Mouse (Mus musculus): ENCODE measurements around the gene Gm20388. TPM values are rescaled to one million over a fixed set of nuclear protein-coding genes. Genes with fewer than 3 reads are reported as not detected.
"Not testable (repeated sequence)": the region's sequence is repeated elsewhere in the genome, so short reads cannot be mapped to it uniquely, and the experiment has no call there.

Gene Gm20388
- polyA plus RNA-seq, 1 experiment from 2014 or later, result not detected

- peak overlapping the region; percentile 100 for H3K4me3 ChIP-seq
- peak overlapping the region; percentile 91 for H3K9ac ChIP-seq
- ATAC-seq (ENCODE audit: insufficient number of reproducible peaks, insufficient read depth, low FRiP score, low TSS enrichment, low read depth), result no peak
- no peaks in the 10 kb centered on the region for H3K27me3 ChIP-seq
- peaks cover 14% of the 10 kb centered on the region for H3K4me1 ChIP-seq
- H3K36me3 ChIP-seq, result peaks cover 30% of the 10 kb centered on the region
- 4% methylated on average over 10 of the region's 10 CpGs for WGBS
- H3K27ac ChIP-seq, result peak overlapping the region; percentile 91
- H3K4me2 ChIP-seq, result peak overlapping the region; percentile 97
- no peaks in the 10 kb centered on the region for H3K9me3 ChIP-seq
Measured at GRCm38 (mm10) chr8:123949686-123949986, 4039.0 kb downstream of the Gm20388 start.

DNA sequence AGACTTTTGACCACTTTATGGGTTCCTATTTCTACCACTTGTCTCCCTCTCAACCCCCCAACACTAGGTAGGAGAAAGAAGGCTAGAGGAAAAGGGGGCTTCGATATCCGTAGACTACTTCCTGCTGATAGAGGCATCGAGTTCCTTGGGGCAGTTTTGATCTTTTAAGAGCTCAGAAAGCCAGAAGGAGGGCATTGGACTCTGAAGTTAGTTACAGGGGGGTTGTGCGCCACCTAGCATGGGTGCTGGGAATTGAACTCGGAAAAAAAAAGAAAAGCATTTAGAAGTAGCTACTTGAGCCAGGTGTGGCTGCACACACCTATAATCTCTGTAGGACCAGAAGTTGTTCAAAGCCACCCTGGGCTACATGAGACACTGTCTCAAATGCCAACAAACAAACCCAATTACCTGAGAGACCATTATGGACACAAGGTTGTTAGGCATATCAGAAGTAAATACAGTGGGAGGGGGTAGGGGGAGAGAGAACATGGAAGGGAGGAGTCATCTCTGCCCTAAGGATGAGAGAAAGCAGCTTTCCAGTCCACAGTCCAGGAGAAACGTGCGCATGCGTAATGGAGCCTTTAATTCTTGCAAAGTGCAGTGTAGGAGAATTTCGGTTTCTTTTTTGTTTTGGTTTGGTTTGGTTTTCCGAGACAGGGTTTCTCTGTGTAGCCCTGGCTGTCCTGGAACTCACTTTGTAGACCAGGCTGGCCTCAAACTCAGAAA is 4039.6 kb downstream of the Gm20388 start:
- H3K27me3 ChIP-seq, result no peaks in the 10 kb centered on the region
- no peaks in the 10 kb centered on the region for H3K9me3 ChIP-seq
- H3K4me2 ChIP-seq, result peak overlapping the region; percentile 97
- peaks cover 14% of the 10 kb centered on the region for H3K4me1 ChIP-seq
- WGBS, result 33% methylated on average over 10 of the region's 10 CpGs
- H3K27ac ChIP-seq, result peak overlapping the region; percentile 91
- H3K9ac ChIP-seq, result peak overlapping the region; percentile 91
- ATAC-seq (ENCODE audit: insufficient number of reproducible peaks, insufficient read depth, low FRiP score, low TSS enrichment, low read depth), result no peak
- H3K36me3 ChIP-seq, result peaks cover 28% of the 10 kb centered on the region
- H3K4me3 ChIP-seq, result peak overlapping the region; percentile 100

- peaks cover 7% of the 10 kb centered on the region for H3K4me1 ChIP-seq
- no peaks in the 10 kb centered on the region for H3K9me3 ChIP-seq
- peaks cover 36% of the 10 kb centered on the region for H3K36me3 ChIP-seq
- no peaks in the 10 kb centered on the region for H3K27me3 ChIP-seq
- H3K4me2 ChIP-seq, result no peak overlapping the region
- 87% methylated on average over 8 of the region's 8 CpGs for WGBS
- H3K9ac ChIP-seq, result no peak overlapping the region
- no peak overlapping the region for H3K4me3 ChIP-seq
- no peak for ATAC-seq (ENCODE audit: insufficient number of reproducible peaks, insufficient read depth, low FRiP score, low TSS enrichment, low read depth)
- no peak overlapping the region for H3K27ac ChIP-seq
Measured at GRCm38 (mm10) chr8:123953686-123954085, 4043.0 kb downstream of the Gm20388 start.

- H3K4me2 ChIP-seq, result no peak overlapping the region
- no peaks in the 10 kb centered on the region for H3K9me3 ChIP-seq
- H3K27ac ChIP-seq, result no peak overlapping the region
- WGBS, result 92% methylated on average over 8 of the region's 8 CpGs
- peaks cover 7% of the 10 kb centered on the region for H3K4me1 ChIP-seq
- no peak overlapping the region for H3K9ac ChIP-seq
- no peaks in the 10 kb centered on the region for H3K27me3 ChIP-seq
- no peak for ATAC-seq (ENCODE audit: insufficient number of reproducible peaks, insufficient read depth, low FRiP score, low TSS enrichment, low read depth)
- H3K4me3 ChIP-seq, result no peak overlapping the region
- peaks cover 40% of the 10 kb centered on the region for H3K36me3 ChIP-seq
Measured at GRCm38 (mm10) chr8:123954246-123954645, 4043.6 kb downstream of the Gm20388 start.

GRCm38 (mm10) chr8:123958130-123958529 is 4047.5 kb downstream of the Gm20388 start:
- no peak overlapping the region for H3K9ac ChIP-seq
- H3K27me3 ChIP-seq, result no peaks in the 10 kb centered on the region
- H3K4me1 ChIP-seq, result no peaks in the 10 kb centered on the region
- no peaks in the 10 kb centered on the region for H3K9me3 ChIP-seq
- no peak overlapping the region for H3K27ac ChIP-seq
- ATAC-seq (ENCODE audit: insufficient number of reproducible peaks, insufficient read depth, low FRiP score, low TSS enrichment, low read depth), result no peak
- no peak overlapping the region for H3K4me2 ChIP-seq
- H3K4me3 ChIP-seq, result no peak overlapping the region
- H3K36me3 ChIP-seq, result peaks cover 65% of the 10 kb centered on the region
- WGBS, result 75% methylated on average over 17 of the region's 17 CpGs

GRCm38 (mm10) chr8:123959473-123959872 is 4048.8 kb downstream of the Gm20388 start:
- H3K36me3 ChIP-seq, result peaks cover 62% of the 10 kb centered on the region
- WGBS, result 90% methylated on average over 6 of the region's 6 CpGs

GRCm38 (mm10) chr8:123960056-123960455 is 4049.4 kb downstream of the Gm20388 start:
- ATAC-seq (ENCODE audit: insufficient number of reproducible peaks, insufficient read depth, low FRiP score, low TSS enrichment, low read depth), result no peak
- H3K4me3 ChIP-seq, result no peak overlapping the region
- 88% methylated on average over 9 of the region's 9 CpGs for WGBS
- no peaks in the 10 kb centered on the region for H3K4me1 ChIP-seq
- H3K27ac ChIP-seq, result no peak overlapping the region
- no peaks in the 10 kb centered on the region for H3K27me3 ChIP-seq
- no peak overlapping the region for H3K9ac ChIP-seq
- peaks cover 61% of the 10 kb centered on the region for H3K36me3 ChIP-seq
- no peak overlapping the region for H3K4me2 ChIP-seq
- H3K9me3 ChIP-seq, result no peaks in the 10 kb centered on the region

More at GRCm38 (mm10) chr8:123959473-123959872, 4048.8 kb downstream of the Gm20388 start:
- no peak overlapping the region for H3K27ac ChIP-seq
- H3K9me3 ChIP-seq, result no peaks in the 10 kb centered on the region
- H3K4me1 ChIP-seq, result no peaks in the 10 kb centered on the region
- no peak overlapping the region for H3K4me3 ChIP-seq
- H3K27me3 ChIP-seq, result no peaks in the 10 kb centered on the region
- no peak overlapping the region for H3K4me2 ChIP-seq
- no peak overlapping the region for H3K9ac ChIP-seq
- no peak for ATAC-seq (ENCODE audit: insufficient number of reproducible peaks, insufficient read depth, low FRiP score, low TSS enrichment, low read depth)

- ATAC-seq (ENCODE audit: insufficient number of reproducible peaks, insufficient read depth, low FRiP score, low TSS enrichment, low read depth); H3K9me3 ChIP-seq; H3K27me3 ChIP-seq; H3K4me2 ChIP-seq; H3K9ac ChIP-seq; H3K4me3 ChIP-seq; H3K4me1 ChIP-seq; H3K27ac ChIP-seq: not testable (repeated sequence)
- WGBS, result 81% methylated on average over 5 of the region's 5 CpGs
- peaks cover 59% of the 10 kb centered on the region for H3K36me3 ChIP-seq
Measured at GRCm38 (mm10) chr8:123960556-123960955, 4049.9 kb downstream of the Gm20388 start.

- Histone ChIP-seq H3K27me3 (no peaks in the 10 kb centered on the region), H3K36me3 (peaks cover 57% of the 10 kb centered on the region), H3K4me1 (no peaks in the 10 kb centered on the region), H3K9me3 (no peaks in the 10 kb centered on the region), H3K27ac (no peak overlapping the region), H3K4me3 (no peak overlapping the region), H3K4me2 (no peak overlapping the region), H3K9ac (no peak overlapping the region)
- ATAC-seq (ENCODE audit: insufficient number of reproducible peaks, insufficient read depth, low FRiP score, low TSS enrichment, low read depth), result no peak
- 67% methylated on average over 1 of the region's 1 CpGs for WGBS
Measured at GRCm38 (mm10) chr8:123961371-123961770, 4050.7 kb downstream of the Gm20388 start.

DNA sequence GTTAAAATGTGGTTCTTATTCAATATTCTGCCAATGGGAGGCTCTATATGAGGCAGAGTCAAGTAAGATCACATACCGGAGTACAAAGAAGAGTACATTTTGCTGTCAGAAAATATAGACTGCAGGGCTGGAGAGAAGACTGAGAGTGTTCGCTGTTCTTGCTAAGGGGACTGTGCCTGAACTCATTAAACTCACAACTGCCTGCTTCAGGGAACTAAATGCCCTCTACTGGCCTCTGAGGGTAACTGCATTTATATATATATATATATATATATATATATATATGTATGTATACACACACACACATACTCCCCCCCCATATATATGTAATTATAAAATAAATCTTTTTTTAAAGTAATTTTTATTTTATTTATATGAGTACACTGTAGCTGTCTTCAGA is 4056.3 kb downstream of the Gm20388 start:
- Histone ChIP-seq H3K4me3 (no peak overlapping the region), H3K27ac (no peak overlapping the region), H3K9me3 (no peaks in the 10 kb centered on the region), H3K36me3 (peaks cover 42% of the 10 kb centered on the region), H3K4me2 (no peak overlapping the region), H3K4me1 (no peaks in the 10 kb centered on the region), H3K27me3 (no peaks in the 10 kb centered on the region), H3K9ac (no peak overlapping the region)
- no peak for ATAC-seq (ENCODE audit: insufficient number of reproducible peaks, insufficient read depth, low FRiP score, low TSS enrichment, low read depth)
- 58% methylated on average over 2 of the region's 2 CpGs for WGBS

- ATAC-seq (ENCODE audit: insufficient number of reproducible peaks, insufficient read depth, low FRiP score, low TSS enrichment, low read depth), result no peak
- 0 out of 2 replicates have a peak, but pooled peaks cover 2% of the 10 kb centered on the region for H3K4me1 ChIP-seq
- H3K36me3 ChIP-seq, result peaks cover 17% of the 10 kb centered on the region; the same call in 1 of the 2 replicates
- no peaks in the 10 kb centered on the region for H3K9me3 ChIP-seq
- no peak overlapping the region for H3K9ac ChIP-seq
- H3K4me2 ChIP-seq, result no peak overlapping the region
- WGBS, result 66% methylated on average over 1 of the region's 1 CpGs
- no peak overlapping the region for H3K27ac ChIP-seq
- no peaks in the 10 kb centered on the region for H3K27me3 ChIP-seq
- H3K4me3 ChIP-seq, result no peak overlapping the region
Measured at GRCm38 (mm10) chr8:123973495-123973894, 4062.9 kb downstream of the Gm20388 start.

- Histone ChIP-seq H3K4me2 (no peak overlapping the region), H3K9ac (no peak overlapping the region), H3K36me3 (no peaks in the 10 kb centered on the region), H3K27ac (no peak overlapping the region), H3K4me3 (no peak overlapping the region), H3K27me3 (no peaks in the 10 kb centered on the region), H3K9me3 (no peaks in the 10 kb centered on the region), H3K4me1 (peaks cover 23% of the 10 kb centered on the region)
- ATAC-seq (ENCODE audit: insufficient number of reproducible peaks, insufficient read depth, low FRiP score, low TSS enrichment, low read depth), result no peak
- WGBS, result 94% methylated on average over 4 of the region's 4 CpGs
Measured at GRCm38 (mm10) chr8:123977499-123977898, 4066.9 kb downstream of the Gm20388 start.
